ENCODE assay signal across 11 mouse cellular contexts in the genomic region with DNA sequence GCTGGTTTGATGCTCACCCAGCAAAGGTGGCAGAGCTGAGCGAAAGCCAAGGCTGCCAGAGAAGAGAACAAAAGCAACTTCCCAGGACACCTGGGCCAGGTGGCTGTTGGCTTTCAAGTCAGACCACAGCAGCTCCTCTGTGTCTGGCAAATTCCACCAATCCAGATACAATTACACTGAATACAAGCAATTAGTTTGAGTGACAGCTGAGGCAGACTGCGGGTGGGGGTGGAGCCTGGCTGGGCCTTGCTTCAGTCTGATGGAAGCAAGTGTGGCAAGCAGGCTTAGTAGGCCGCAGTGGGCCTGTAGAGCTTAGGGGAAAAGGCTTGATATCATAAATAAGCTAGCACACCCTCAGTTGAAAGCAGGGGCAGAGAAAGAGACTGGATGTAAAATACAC.
DNase-seq lines count a peak whose midpoint lies in the region; ATAC-seq lines count a peak whose summit lies in the region.
"Had no signal": no experiment of that assay in that cellular context is flagged by ENCODE, and none has a peak within 500 bp of the region (broad histone marks: within the 10 kb centered on the region; RNA-seq: fewer than 3 reads in every experiment).

No protein-coding gene starts in this region.

- no peak overlapping the region for H3K4me2 ChIP-seq in heart, embryonic 12.5 days
- H3K4me2 ChIP-seq in midbrain, embryonic 13.5 days (replicated peaks), result no peak overlapping the region

- 52% methylated on average over 3 of the region's 3 CpGs for WGBS in heart, embryonic 10.5 days
- WGBS in heart, embryonic 12.5 days, result 62% methylated on average over 3 of the region's 3 CpGs
- 42% methylated on average over 3 of the region's 3 CpGs for WGBS in hindbrain, embryonic 10.5 days
- WGBS in midbrain, embryonic 13.5 days, result 34% methylated on average over 3 of the region's 3 CpGs

- H3K9me3 ChIP-seq in heart, embryonic 10.5 days, result no peaks in the 10 kb centered on the region
- no peaks in the 10 kb centered on the region for H3K9me3 ChIP-seq in heart, embryonic 12.5 days (replicated peaks)
- H3K9me3 ChIP-seq in hindbrain, embryonic 10.5 days, result no peaks in the 10 kb centered on the region
- no peaks in the 10 kb centered on the region for H3K9me3 ChIP-seq in midbrain, embryonic 13.5 days

- no peaks in the 10 kb centered on the region for H3K36me3 ChIP-seq in heart, embryonic 10.5 days
- H3K36me3 ChIP-seq in heart, embryonic 12.5 days, result no peaks in the 10 kb centered on the region
- no peaks in the 10 kb centered on the region for H3K36me3 ChIP-seq in hindbrain, embryonic 10.5 days
- 0 out of 2 replicates have a peak, but pooled peaks cover 15% of the 10 kb centered on the region for H3K36me3 ChIP-seq in midbrain, embryonic 13.5 days

- H3K27me3 ChIP-seq in heart, embryonic 10.5 days (ENCODE audit: insufficient read depth, poor library complexity, severe bottlenecking), result no peaks in the 10 kb centered on the region
- H3K27me3 ChIP-seq in heart, embryonic 12.5 days (replicated peaks), result 0 out of 2 replicates have a peak, but pooled peaks cover 6% of the 10 kb centered on the region
- no peaks in the 10 kb centered on the region; the same call in 1 of the 2 replicates for H3K27me3 ChIP-seq in hindbrain, embryonic 10.5 days (ENCODE audit: insufficient read depth, poor library complexity, severe bottlenecking)
- H3K27me3 ChIP-seq in midbrain, embryonic 13.5 days, result 0 out of 2 replicates have a peak, but pooled peaks cover 4% of the 10 kb centered on the region

- no peak for DNase-seq in heart, embryonic 10.5 days (ENCODE audit: low spot score)
- peak; percentile 48 for DNase-seq in embryo, embryonic 10 days (ENCODE audit: low spot score)
- peak; percentile 66 for DNase-seq in hindbrain, embryonic 10.5 days (ENCODE audit: low spot score)
- no peak for DNase-seq in gastrocnemius, adult 8-10 months (ENCODE audit: low spot score in 2 of 2)
- DNase-seq in urinary bladder, postnatal 10 days (ENCODE audit: low spot score), result no peak
- DNase-seq: B cell, adult 2 months; heart, adult 18-20 months had no signal

- H3K9ac ChIP-seq in heart, embryonic 12.5 days, result no peak overlapping the region
- H3K9ac ChIP-seq in midbrain, embryonic 13.5 days (replicated peaks), result no peak overlapping the region

- no peak for ATAC-seq in heart, embryonic 12.5 days (ENCODE audit: insufficient number of reproducible peaks, low FRiP score)
- ATAC-seq in midbrain, embryonic 13.5 days, result peak; percentile 77
- ATAC-seq in frontal cortex, adult (ENCODE audit: low TSS enrichment), result no peak
- ATAC-seq: activated CD4-positive, CD25-positive, alpha-beta regulatory T cell, adult 4 months had no signal

- peaks cover 12% of the 10 kb centered on the region; the same call in 1 of the 2 replicates for H3K4me1 ChIP-seq in heart, embryonic 10.5 days
- peaks cover 9% of the 10 kb centered on the region for H3K4me1 ChIP-seq in heart, embryonic 12.5 days (replicated peaks)
- peaks cover 7% of the 10 kb centered on the region for H3K4me1 ChIP-seq in hindbrain, embryonic 10.5 days (replicated peaks)
- peaks cover 16% of the 10 kb centered on the region for H3K4me1 ChIP-seq in midbrain, embryonic 13.5 days (replicated peaks)

- peak overlapping the region; percentile 56; the same call in 1 of the 2 replicates for H3K27ac ChIP-seq in heart, embryonic 10.5 days
- H3K27ac ChIP-seq in heart, embryonic 12.5 days (ENCODE audit: poor library complexity, severe bottlenecking), result no peak overlapping the region
- H3K27ac ChIP-seq in hindbrain, embryonic 10.5 days, result peak overlapping the region; percentile 19; the same call in 1 of the 2 replicates
- H3K27ac ChIP-seq in midbrain, embryonic 13.5 days, result peak overlapping the region; percentile 70

- H3K4me3 ChIP-seq in heart, embryonic 10.5 days, result no peak overlapping the region
- H3K4me3 ChIP-seq in heart, embryonic 12.5 days, result no peak overlapping the region
- no peak overlapping the region for H3K4me3 ChIP-seq in hindbrain, embryonic 10.5 days
- H3K4me3 ChIP-seq in midbrain, embryonic 13.5 days (replicated peaks), result no peak overlapping the region

Comparison
In these comparisons a context has a peak if more than half of its experiments do, and no peak if none do; other contexts are left out.
1. DNase-seq: peak in embryo, embryonic 10 days (single experiment) and hindbrain, embryonic 10.5 days (single experiment); none in heart, embryonic 10.5 days (single experiment), gastrocnemius, adult 8-10 months (0 of 2) and urinary bladder, postnatal 10 days (single experiment).